Comparison of ENCODE assay signal across 27 mouse cellular contexts in the genomic region with DNA sequence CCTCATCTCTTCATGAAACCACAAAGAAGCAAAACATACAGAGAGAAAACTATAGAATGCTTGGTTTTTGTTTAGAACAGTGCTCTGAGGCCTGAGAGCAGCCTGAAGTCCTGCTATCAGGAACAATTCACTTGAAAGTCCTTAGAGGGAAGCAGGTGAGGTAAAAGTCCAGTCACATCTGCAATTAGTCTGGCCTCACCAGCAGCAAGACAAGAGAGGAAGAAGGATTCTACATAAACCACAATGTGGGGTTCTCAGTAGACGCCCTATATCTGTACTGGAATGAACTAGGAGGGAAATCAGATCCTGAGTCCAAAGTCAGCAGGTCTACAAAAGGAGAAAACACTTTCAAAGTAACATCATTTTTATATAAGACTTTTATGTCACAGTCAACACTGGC. TPM values are rescaled to one million over a fixed set of nuclear protein-coding genes. Genes with fewer than 3 reads are reported as not detected.
DNase-seq lines count a peak whose midpoint lies in the region; ATAC-seq and TF ChIP-seq lines count a peak whose summit lies in the region.
"Had no signal": no experiment of that assay in that cellular context is flagged by ENCODE, and none has a peak within 500 bp of the region (broad histone marks: within the 10 kb centered on the region; RNA-seq: fewer than 3 reads in every experiment).

No protein-coding gene starts in this region.

- H3K4me2 ChIP-seq in intestine, embryonic 16.5 days (ENCODE audit: low read depth, low read length): no peak overlapping the region
- H3K4me2 ChIP-seq: embryonic facial prominence, embryonic 13.5 days; embryonic facial prominence, embryonic 15.5 days; forebrain, embryonic 12.5 days had no signal

- TF ChIP-seq POLR2A in MEL (IDR thresholded peaks at IDR 0.05; ENCODE audit: control insufficient read depth in 1 of 2, insufficient read depth in 1 of 2, low read depth in 1 of 2, low read length in 2 of 2, poor library complexity in 1 of 2): no peak

- no peaks in the 10 kb centered on the region for H3K9me3 ChIP-seq in MEL (replicated peaks; ENCODE audit: insufficient read depth, low read length)
- H3K9me3 ChIP-seq in intestine, embryonic 16.5 days (ENCODE audit: control insufficient read depth, low read length): no peaks in the 10 kb centered on the region
- H3K9me3 ChIP-seq: embryonic facial prominence, embryonic 13.5 days; embryonic facial prominence, embryonic 15.5 days; forebrain, embryonic 10.5 days; forebrain, embryonic 12.5 days; G1E had no signal

- DNase-seq in heart, adult 11 months: peak; percentile 31
- DNase-seq in heart, adult 9 months (ENCODE audit: low spot score in 2 of 2): no peak
- peak; percentile 13 for DNase-seq in MEL (ENCODE audit: low read depth, low spot score)
- no peak for DNase-seq in kidney, adult 8-10 months
- no peak for DNase-seq in thymus, postnatal 14 days
- DNase-seq: adrenal gland, adult 2 months; adrenal gland, postnatal 10 days; adrenal gland, postnatal 25 days; B cell, adult 2 months; cerebellum, adult 11 months; cerebellum, adult 18-20 months; cerebellum, adult 8-10 months; cerebellum, adult 9-11 months; cerebellum, postnatal 14 days; cerebellum, postnatal 36 days; embryo, embryonic 11 days had no signal

- TF ChIP-seq CTCF in MEL (IDR thresholded peaks at IDR 0.05 in 2 of 3, conservative IDR thresholded peaks at IDR 0.05 in 1 of 3; ENCODE audit: control insufficient read depth in 1 of 3, insufficient read depth in 1 of 3, low read depth in 2 of 3, low read length in 3 of 3, poor library complexity in 1 of 3, severe bottlenecking in 1 of 3): no peak

- H3K27ac ChIP-seq in MEL (ENCODE audit: control insufficient read depth, low read depth, low read length): no peak overlapping the region
- no peak overlapping the region for H3K27ac ChIP-seq in intestine, embryonic 16.5 days (ENCODE audit: low read length)
- H3K27ac ChIP-seq: embryonic facial prominence, embryonic 13.5 days; embryonic facial prominence, embryonic 15.5 days; forebrain, embryonic 10.5 days; forebrain, embryonic 12.5 days had no signal

- H3K4me3 ChIP-seq in MEL (ENCODE audit: control insufficient read depth in 1 of 2, insufficient read depth in 1 of 2, low read depth in 2 of 2, low read length in 2 of 2): no peak overlapping the region
- no peak overlapping the region for H3K4me3 ChIP-seq in intestine, embryonic 16.5 days (ENCODE audit: low read length)
- H3K4me3 ChIP-seq: embryonic facial prominence, embryonic 13.5 days; embryonic facial prominence, embryonic 15.5 days; erythroblast, embryonic 14.5 days; forebrain, embryonic 10.5 days; forebrain, embryonic 12.5 days had no signal

- no peak overlapping the region for H3K9ac ChIP-seq in MEL (ENCODE audit: control insufficient read depth, low read depth, low read length, poor library complexity, severe bottlenecking)
- H3K9ac ChIP-seq in intestine, embryonic 16.5 days (ENCODE audit: low read depth, low read length): no peak overlapping the region
- H3K9ac ChIP-seq: embryonic facial prominence, embryonic 13.5 days; embryonic facial prominence, embryonic 15.5 days; forebrain, embryonic 12.5 days had no signal

- TF ChIP-seq EP300 in MEL (IDR thresholded peaks at IDR 0.05; ENCODE audit: low read depth in 1 of 2, low read length in 2 of 2): no peak

- ATAC-seq in intestine, embryonic 16.5 days: peak; percentile 76
- ATAC-seq: CD4-positive, CD25-positive, alpha-beta regulatory T cell, adult 4 months; forebrain, embryonic 14.5 days; forebrain, embryonic 16.5 days had no signal

- H3K36me3 ChIP-seq in MEL (ENCODE audit: control insufficient read depth in 1 of 2, insufficient read depth in 2 of 2, low read length in 2 of 2): peaks cover 6 to 25% of the 10 kb centered on the region in 2 experiments
- no peaks in the 10 kb centered on the region for H3K36me3 ChIP-seq in intestine, embryonic 16.5 days (ENCODE audit: control insufficient read depth, insufficient read depth, low read length)

- H3K27me3 ChIP-seq in MEL (ENCODE audit: control insufficient read depth in 1 of 2, insufficient read depth in 2 of 2, low read length in 2 of 2): no peaks in the 10 kb centered on the region
- H3K27me3 ChIP-seq in intestine, embryonic 16.5 days (replicated peaks; ENCODE audit: control insufficient read depth, insufficient read depth, low read length): no peaks in the 10 kb centered on the region
- H3K27me3 ChIP-seq: CH12.LX; embryonic facial prominence, embryonic 13.5 days; embryonic facial prominence, embryonic 15.5 days; forebrain, embryonic 12.5 days had no signal

- no peaks in the 10 kb centered on the region for H3K79me2 ChIP-seq in MEL (ENCODE audit: control insufficient read depth, insufficient read depth, low read length, poor library complexity)

- peaks cover 3 to 21% of the 10 kb centered on the region in 2 experiments; a peak in 3 of 4 replicates for H3K4me1 ChIP-seq in MEL (ENCODE audit: control insufficient read depth in 1 of 2, insufficient read depth in 2 of 2, low read length in 2 of 2)
- no peaks in the 10 kb centered on the region for H3K4me1 ChIP-seq in intestine, embryonic 16.5 days (ENCODE audit: control insufficient read depth, insufficient read depth, low read length)
- H3K4me1 ChIP-seq: embryonic facial prominence, embryonic 13.5 days; embryonic facial prominence, embryonic 15.5 days; forebrain, embryonic 10.5 days; forebrain, embryonic 12.5 days had no signal

- no peak for TF ChIP-seq RAD21 in MEL (IDR thresholded peaks at IDR 0.05; ENCODE audit: low read depth, low read length)

- 68% methylated on average over 1 of the region's 1 CpGs for WGBS in intestine, embryonic 16.5 days

TF ChIP-seq in MEL, 35 proteins besides CTCF, POLR2A, EP300 and RAD21:
- TF ChIP-seq NRF1 (IDR thresholded peaks at IDR 0.05; ENCODE audit: insufficient read depth, low read depth, low read length, poor library complexity, severe bottlenecking) (no peak), GATA1 (IDR thresholded peaks at IDR 0.05; ENCODE audit: low read depth, low read length) (no peak), BHLHE40 (IDR thresholded peaks at IDR 0.05; ENCODE audit: borderline replicate concordance, low read depth, low read length) (no peak), MXI1 (IDR thresholded peaks at IDR 0.05; ENCODE audit: low read depth, low read length) (no peak), TBP (IDR thresholded peaks at IDR 0.05; ENCODE audit: low read depth, low read length) (no peak), MAFK (IDR thresholded peaks at IDR 0.05; ENCODE audit: borderline replicate concordance, low read depth, low read length) (no peak), CHD1 (IDR thresholded peaks at IDR 0.05; ENCODE audit: low read depth, low read length) (no peak), ZNF384 (IDR thresholded peaks at IDR 0.05; ENCODE audit: low read depth, low read length) (no peak), ZMIZ1 (IDR thresholded peaks at IDR 0.05; ENCODE audit: low read depth, low read length) (no peak), MAZ (IDR thresholded peaks at IDR 0.05; ENCODE audit: low read depth, low read length) (no peak), E2F4 (IDR thresholded peaks at IDR 0.05; ENCODE audit: borderline replicate concordance, low read depth, low read length) (no peak), CHD2 (IDR thresholded peaks at IDR 0.05; ENCODE audit: low read length) (no peak), ZKSCAN1 (IDR thresholded peaks at IDR 0.05; ENCODE audit: low read depth, low read length) (no peak), GABPA (IDR thresholded peaks at IDR 0.05; ENCODE audit: low read depth, low read length) (no peak), USF2 (IDR thresholded peaks at IDR 0.05; ENCODE audit: borderline replicate concordance in 1 of 2, insufficient read depth in 1 of 2, low read depth in 1 of 2, low read length in 2 of 2) (no peak), HCFC1 (IDR thresholded peaks at IDR 0.05; ENCODE audit: low read depth, low read length) (no peak), ETS1 (IDR thresholded peaks at IDR 0.05; ENCODE audit: low read depth, low read length) (no peak), POLR2AphosphoS5 (IDR thresholded peaks at IDR 0.05; ENCODE audit: borderline replicate concordance, low read depth, low read length) (no peak), POLR2AphosphoS2 (IDR thresholded peaks at IDR 0.05; ENCODE audit: low read length) (no peak)

RNA-seq across cellular contexts. Expression of a gene that starts 49.9 kb away (rescaled TPM):
- 19.4 and 21.8 TPM in 2 replicates for total RNA-seq in MEL (2012; rRNA removed)
- polyA plus RNA-seq in MEL (2012; ENCODE audit: insufficient read depth in 1 of 2, insufficient read length in 2 of 2, low read depth in 1 of 2, low replicate concordance in 2 of 2, missing spikeins in 1 of 2): 100 to 1,000 TPM in 1 of 2 experiments, 10 to 100 TPM in 1; 33.0 to 310 TPM
- polyA plus RNA-seq in intestine, embryonic 16.5 days (2015; fragmentation: Nextera tagmentation; extraction: Ambion mirVana): 69.9 and 72.2 TPM in 2 replicates

Comparison
In these comparisons a context has a peak if more than half of its experiments do, and no peak if none do; other contexts are left out.
1. DNase-seq: peak in heart, adult 11 months (single experiment) and MEL (single experiment); none in heart, adult 9 months (0 of 2), kidney, adult 8-10 months (0 of 2) and thymus, postnatal 14 days (single experiment).